Mouse (Mus musculus) cortical plate, adult 2 months (tissue): ENCODE data around the gene Scgb1b2. TPM values are rescaled to one million over a fixed set of nuclear protein-coding genes. Genes with fewer than 3 reads are reported as not detected.

Experiments used
- H3K27ac ChIP-seq: fragments of 200-500 bp; 2 replicates; pipeline ENCODE4 v1.5.1; 2012; ENCODE audit warnings: low read length, control low read depth, inconsistent platforms; ENCODE audit not compliant: insufficient read depth
- H3K4me1 ChIP-seq: fragments of 200-500 bp; 2 replicates; pipeline ENCODE4 v1.6.1; 2011; ENCODE audit warnings: low read length; ENCODE audit not compliant: control insufficient read depth, insufficient read depth
- H3K4me3 ChIP-seq: fragments of 200-500 bp; 2 replicates; pipeline ENCODE4 v1.5.1; 2011; ENCODE audit warnings: mild to moderate bottlenecking, low read length, control low read depth; ENCODE audit not compliant: insufficient read depth
- CTCF ChIP-seq: fragments of 200-500 bp; IDR thresholded peaks from 2 replicates; pipeline ENCODE4 v1.5.1; 2011; ENCODE audit warnings: mild to moderate bottlenecking, control low read depth, low read length; ENCODE audit not compliant: insufficient read depth; ENCODE audit errors: extremely low read depth
- POLR2A ChIP-seq: fragments of 200-500 bp; IDR thresholded peaks from 2 replicates; pipeline ENCODE4 v1.6.1; 2011; ENCODE audit warnings: mild to moderate bottlenecking, low read length, control low read depth; ENCODE audit not compliant: insufficient read depth; ENCODE audit errors: extremely low read depth
- polyA plus RNA-seq: library from polyadenylated mRNA; depleted of rRNA; stranded (reverse); fragments of >200 nt; gene quantifications from 2 replicates; pipeline ENCODE4 v1.2.3, GENCODE M21; 2012; rRNA removed

Gene Scgb1b2
- polyA plus RNA-seq = not detected in 2 replicates

- Histone ChIP-seq H3K27ac (no peak within 1 kb of the TSS), H3K4me3 (no peak within 1 kb of the TSS), H3K4me1 (no peaks in the 10 kb centered on the region)
- no peak for TF ChIP-seq POLR2A
- no peak for TF ChIP-seq CTCF
Measured at GRCm38 (mm10) chr7:31291721-31292120, at the start of gene Scgb1b2. Scgb1b2 (minus strand) TSS chr7:31291821.

GRCm38 (mm10) chr7:31290208-31290607, 1.4 kb downstream of the Scgb1b2 start, which contains the start of gene Scgb2b2:
Scgb2b2 (plus strand) TSS chr7:31290508.
- TF ChIP-seq CTCF = no peak
- TF ChIP-seq POLR2A = no peak
- H3K27ac ChIP-seq = no peak within 1 kb of the TSS
- H3K4me3 ChIP-seq = no peak within 1 kb of the TSS
- H3K4me1 ChIP-seq = no peaks in the 10 kb centered on the region

Other genes with a start within 250 kb of the Scgb1b2 start
- 52.7 and 62.8 TPM in 2 replicates for gene Fxyd5, start 249.3 kb downstream of the Scgb1b2 start, polyA plus RNA-seq
- gene Fxyd7, start 240.4 kb downstream of the Scgb1b2 start, polyA plus RNA-seq = 378 and 426 TPM in 2 replicates
- gene Fxyd1, start 234.6 kb downstream of the Scgb1b2 start, polyA plus RNA-seq = 141 and 156 TPM in 2 replicates
- 35.6 and 37.5 TPM in 2 replicates for gene Lgi4, start 232.5 kb downstream of the Scgb1b2 start, polyA plus RNA-seq
- gene Fxyd3, start 215.1 kb downstream of the Scgb1b2 start, polyA plus RNA-seq = 0.59 and 1.0 TPM in 2 replicates
- gene Hpn, start 176.5 kb downstream of the Scgb1b2 start, polyA plus RNA-seq = 4.2 and 4.9 TPM in 2 replicates
- 1,195 and 1,252 TPM in 2 replicates for gene Scn1b, start 164.8 kb downstream of the Scgb1b2 start, polyA plus RNA-seq
- 183 and 188 TPM in 2 replicates for gene Gramd1a, start 135.9 kb downstream of the Scgb1b2 start, polyA plus RNA-seq
- gene Scgb2b2, start 1.3 kb downstream of the Scgb1b2 start, polyA plus RNA-seq = not detected in 2 replicates
- gene Scgb2b3, start 70.3 kb upstream of the Scgb1b2 start, polyA plus RNA-seq = not detected in 2 replicates
- not detected in 2 replicates for gene Scgb1b3, start 83.8 kb upstream of the Scgb1b2 start, polyA plus RNA-seq